Mouse (Mus musculus) heart, adult 11 months (tissue): ENCODE results near the gene Asb15.

Source experiments
- DNase-seq: peaks from one replicate; pipeline ENCODE4 v3.0.0; 2022

Gene Asb15

GRCm38 (mm10) chr6:24528064-24528243 is at the start of gene Asb15:
Gene Asb15, plus strand, starts transcription at chr6:24528144.
- no peak for DNase-seq

GRCm38 (mm10) chr6:24486530-24486929 is 41.4 kb upstream of the Asb15 start:
- no peak for DNase-seq

DNA sequence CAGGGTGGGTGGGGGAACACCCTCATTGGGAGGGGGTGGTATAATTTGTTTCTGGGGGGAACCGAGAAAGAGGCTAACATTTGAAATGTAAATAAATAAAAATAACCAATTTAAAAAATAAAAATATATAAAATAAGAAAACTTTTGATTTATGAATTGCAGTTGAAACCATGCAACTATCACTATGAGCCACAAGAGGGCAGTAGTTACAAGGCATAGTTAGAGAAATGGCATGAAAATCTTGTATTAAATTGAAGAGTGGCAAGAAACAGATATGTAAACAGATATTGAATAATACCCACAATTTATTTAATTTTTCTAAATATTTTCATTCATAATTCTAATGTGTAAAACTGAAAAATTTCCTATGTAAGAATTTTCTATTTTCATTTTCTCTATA is 37.6 kb upstream of the Asb15 start:
- no peak for DNase-seq

DNA sequence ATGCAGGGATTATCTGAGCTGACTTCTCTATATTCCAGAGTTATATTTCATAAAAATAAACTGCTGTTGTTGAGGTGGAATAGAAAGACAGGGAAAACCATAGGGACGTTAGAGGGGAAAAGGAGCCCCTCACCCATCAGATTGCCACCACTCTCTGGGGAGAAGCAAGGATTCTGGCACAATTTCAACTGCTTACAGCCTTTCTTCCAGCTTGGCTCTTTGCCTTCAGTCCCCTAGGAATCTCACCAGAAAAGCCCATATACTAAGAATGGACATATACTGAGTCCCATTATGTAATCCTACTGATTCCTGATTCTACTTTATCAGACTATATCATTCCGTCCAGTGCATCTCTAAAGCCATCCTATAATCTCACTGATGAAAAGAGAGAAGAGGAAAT is 23.8 kb upstream of the Asb15 start:
- DNase-seq = no peak

GRCm38 (mm10) chr6:24514552-24515284 is 13.2 kb upstream of the Asb15 start, which contains the start of gene Iqub:
Gene Iqub, minus strand, starts transcription at chr6:24515067.
- DNase-seq = peak; percentile 97

DNA sequence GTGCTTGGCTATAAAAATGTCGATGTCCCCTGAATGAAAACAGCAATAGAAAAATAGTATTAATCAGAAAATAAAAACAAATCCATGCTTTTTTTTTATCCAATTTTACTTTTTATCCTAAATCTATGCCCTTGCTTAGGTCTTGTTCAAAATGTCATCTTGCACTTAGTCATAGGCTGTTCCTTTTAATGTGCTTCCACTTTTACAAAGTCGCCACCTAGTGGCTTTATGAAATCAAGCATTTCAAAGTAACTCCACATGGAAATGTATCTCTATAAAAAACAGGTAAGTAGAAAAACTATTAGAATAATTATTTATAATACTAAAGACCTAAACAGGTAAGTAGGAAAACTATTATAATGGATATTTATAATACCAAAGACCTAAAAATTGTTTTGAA is 11.7 kb upstream of the Asb15 start:
- no peak for DNase-seq

- DNase-seq = peak; percentile 58
Observed at GRCm38 (mm10) chr6:24525705-24526104, 2.2 kb upstream of the Asb15 start.

- DNase-seq = peak; percentile 99
Observed at GRCm38 (mm10) chr6:24527155-24528063, 535 bp upstream of the Asb15 start, which contains the start of gene Ndufa5. Gene Ndufa5, minus strand, starts transcription at chr6:24528013.

GRCm38 (mm10) chr6:24530166-24530565 is 2.2 kb downstream of the Asb15 start:
- no peak for DNase-seq

- peak; percentile 95 for DNase-seq
Observed at GRCm38 (mm10) chr6:24530711-24531420, 2.9 kb downstream of the Asb15 start.

- peak; percentile 73 for DNase-seq
Observed at GRCm38 (mm10) chr6:24532804-24533203, 4.9 kb downstream of the Asb15 start.

GRCm38 (mm10) chr6:24538435-24538834 is 10.5 kb downstream of the Asb15 start:
- DNase-seq = no peak

- DNase-seq = peak; percentile 51
Observed at GRCm38 (mm10) chr6:24540106-24540505, 12.2 kb downstream of the Asb15 start.

DNA sequence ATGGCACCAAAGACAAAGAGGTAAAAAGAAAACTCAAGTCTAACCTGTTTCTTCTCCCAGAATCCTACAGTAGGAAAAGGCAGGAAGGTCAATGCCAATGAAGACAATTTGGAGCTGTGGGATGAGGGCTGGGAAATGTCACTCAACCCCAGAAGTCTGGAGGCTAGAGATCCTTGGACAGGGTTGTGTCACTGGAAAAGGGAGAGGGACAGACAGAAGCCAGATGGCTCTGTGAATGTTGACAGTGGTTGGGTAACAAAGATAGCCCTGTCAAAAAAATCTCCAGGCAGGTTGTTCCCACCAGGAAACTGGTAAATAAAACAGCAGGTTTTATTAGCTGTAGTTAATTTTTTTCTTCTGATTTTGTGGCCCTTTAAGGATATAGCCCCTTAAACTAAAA is 14.4 kb downstream of the Asb15 start:
- DNase-seq = peak; percentile 97

- DNase-seq = peak; percentile 96
Observed at GRCm38 (mm10) chr6:24543119-24543591, 15.2 kb downstream of the Asb15 start.

DNA sequence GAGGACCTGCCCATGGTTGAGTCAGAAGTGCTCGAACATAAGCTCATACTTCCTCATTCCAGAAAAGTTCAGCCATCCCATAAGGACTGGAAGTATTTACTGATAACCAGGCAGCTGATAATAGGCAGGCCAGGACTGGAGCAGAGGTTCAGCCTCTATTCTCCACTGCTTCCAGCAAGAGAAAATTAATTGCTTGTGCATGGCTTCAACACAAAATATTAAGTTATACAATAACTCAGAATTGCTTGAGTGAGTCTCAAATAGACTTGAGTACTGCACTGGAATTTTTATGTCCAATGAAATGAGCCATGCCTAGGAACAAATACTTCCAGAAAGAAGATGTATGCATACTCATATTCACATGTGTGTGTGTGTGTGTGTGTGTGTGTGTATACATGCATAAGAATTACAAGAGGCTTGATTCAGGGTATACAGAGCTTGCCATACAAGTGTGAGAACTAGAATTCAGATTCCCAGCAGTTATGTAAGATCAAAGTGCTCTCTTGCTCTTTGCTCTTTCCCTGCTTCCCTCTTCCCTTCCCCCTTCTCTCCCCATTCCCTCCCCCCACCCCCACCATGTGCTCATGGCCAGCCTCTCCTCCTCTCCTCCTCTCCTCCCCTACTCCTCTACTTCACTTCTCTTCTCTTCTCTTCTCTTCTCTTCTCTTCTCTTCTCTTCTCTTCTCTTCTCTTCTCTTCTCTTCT is 18.9 kb downstream of the Asb15 start:
- no peak for DNase-seq

- DNase-seq = no peak
Observed at GRCm38 (mm10) chr6:24549801-24550200, 21.9 kb downstream of the Asb15 start.

DNA sequence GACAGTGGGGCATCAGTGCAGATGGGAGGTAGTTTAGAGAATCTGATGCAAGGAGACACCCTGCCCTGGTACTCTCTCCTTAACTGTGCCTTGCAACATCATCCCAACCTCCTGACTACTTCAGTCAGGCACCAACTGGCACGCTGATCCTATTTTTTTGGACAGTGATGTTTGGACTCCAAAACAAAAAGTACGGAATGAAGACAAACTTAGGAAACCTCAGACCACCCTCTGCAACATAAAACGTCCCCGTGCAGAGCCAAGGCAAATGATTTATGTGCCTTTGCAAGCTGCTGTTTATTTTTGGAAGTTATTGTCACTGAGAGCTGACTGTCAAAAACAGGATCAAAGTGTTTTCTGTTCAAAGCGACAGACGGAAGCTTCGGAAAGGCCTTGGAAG is 24.1 kb downstream of the Asb15 start:
- DNase-seq = peak; percentile 90

DNA sequence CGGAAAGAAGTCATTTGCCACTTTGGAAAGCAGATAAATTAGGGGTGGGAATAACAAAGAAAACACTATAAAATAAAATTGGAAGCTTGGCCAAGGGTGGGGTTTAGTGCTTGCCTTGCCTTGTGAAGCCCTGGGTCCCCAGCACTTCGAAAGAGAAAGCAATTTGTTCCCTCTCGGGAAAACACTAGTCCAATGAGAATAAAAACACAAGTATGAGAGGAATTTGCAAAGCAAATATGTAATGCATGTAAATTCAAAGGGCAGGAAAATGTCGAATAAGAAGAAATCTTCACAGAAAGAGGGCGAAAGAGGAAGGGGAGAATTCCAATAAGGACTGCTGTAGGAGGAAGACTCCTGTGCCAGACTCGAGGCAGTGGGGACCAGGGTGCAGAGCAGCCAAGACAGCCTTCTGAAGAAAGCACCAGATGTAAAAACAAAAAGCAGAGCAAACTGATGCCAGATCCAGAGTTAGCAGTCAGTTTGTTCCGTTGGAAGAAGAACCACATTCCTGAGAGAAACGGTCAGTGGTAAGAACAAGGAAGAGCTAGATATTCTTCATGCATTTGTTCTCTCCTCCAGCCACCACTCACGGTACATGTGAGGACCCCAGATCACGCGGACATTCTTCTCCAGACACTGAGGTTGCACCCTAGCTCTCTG is 26.6 kb downstream of the Asb15 start:
- peak; percentile 96 for DNase-seq

DNA sequence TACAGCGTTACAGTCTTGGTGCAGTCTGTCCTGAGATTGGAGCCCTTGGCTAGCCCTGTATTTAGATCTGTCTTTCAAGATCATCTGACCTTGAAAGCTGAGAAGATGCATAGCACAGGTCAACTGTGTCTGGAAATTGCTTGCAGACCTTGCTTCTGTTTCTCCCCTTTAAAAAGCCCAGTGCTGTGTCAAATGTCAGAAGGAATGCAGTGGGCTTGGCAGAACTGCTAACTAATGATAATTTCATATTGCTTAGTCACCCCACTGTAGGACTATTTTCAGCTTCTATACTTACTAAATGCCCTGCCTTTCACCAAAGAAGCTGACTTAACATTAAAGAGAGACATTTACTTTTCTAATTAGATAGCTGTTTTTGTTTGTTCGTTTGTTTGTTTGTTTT is 27.5 kb downstream of the Asb15 start:
- DNase-seq = no peak

DNA sequence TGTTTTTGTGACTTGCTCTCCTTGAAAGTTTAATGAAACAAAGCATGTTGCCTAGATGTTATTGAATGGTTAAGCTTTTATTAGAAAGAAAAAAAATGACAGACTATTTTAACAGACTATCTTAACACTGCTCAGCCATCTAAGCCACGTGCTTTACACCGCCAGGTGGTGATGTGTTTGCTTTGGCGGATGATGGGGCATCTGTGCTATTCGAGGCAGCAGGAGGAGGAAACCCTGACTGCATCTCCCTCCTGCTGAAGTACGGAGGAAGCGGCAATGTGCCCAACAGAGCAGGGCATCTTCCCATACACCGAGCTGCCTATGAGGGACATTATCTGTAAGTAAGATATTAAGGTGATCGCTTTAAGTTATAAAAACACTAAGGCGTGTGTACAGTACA is 36.1 kb downstream of the Asb15 start:
- peak; percentile 94 for DNase-seq

DNA sequence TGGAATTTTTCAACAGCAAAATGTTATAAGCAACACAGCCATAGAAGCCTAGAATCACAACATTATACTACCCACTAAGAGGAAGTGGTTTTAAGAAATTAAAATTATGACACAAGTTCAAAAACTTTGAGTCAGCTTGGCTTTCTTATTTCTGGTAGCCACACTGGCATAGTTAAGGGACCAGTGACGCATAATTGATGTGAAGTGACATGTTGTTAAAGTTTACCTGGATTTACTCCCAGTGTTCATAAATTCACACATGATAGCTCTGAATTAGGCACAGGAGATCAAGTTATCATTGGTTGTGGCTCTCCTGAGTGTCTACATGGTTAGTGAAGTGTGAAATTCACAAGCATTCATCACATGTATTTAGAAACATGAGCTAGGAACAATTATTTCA is 36.9 kb downstream of the Asb15 start:
- no peak for DNase-seq
